Mouse (Mus musculus) layer of hippocampus, postnatal 25 days (tissue): ENCODE data around the gene Ccdc142. TPM values are rescaled to one million over a fixed set of nuclear protein-coding genes. Genes with fewer than 3 reads are reported as not detected.

Source experiments
- DNase-seq, 2 experiments: peaks; one replicate each; pipeline ENCODE4 v3.0.0; 2022; ENCODE audit warnings: mixed read lengths in 2 of 2, low spot score in 1 of 2; ENCODE audit errors: extremely low spot score in 1 of 2
- microRNA-seq, 2 experiments: library from miRNA; unstranded; fragments of <30 nt; microRNA quantifications; one replicate each; pipeline ENCODE4 v1.2.0; 2021
- total RNA-seq, 2 experiments: library from RNA; stranded (reverse); gene quantifications; 2 replicates each; pipeline ENCODE4 v1.2.3; 2021

Ccdc142 gene
- total RNA-seq, 2 experiments from 2014 or later = 5.8 to 10.7 TPM

DNA sequence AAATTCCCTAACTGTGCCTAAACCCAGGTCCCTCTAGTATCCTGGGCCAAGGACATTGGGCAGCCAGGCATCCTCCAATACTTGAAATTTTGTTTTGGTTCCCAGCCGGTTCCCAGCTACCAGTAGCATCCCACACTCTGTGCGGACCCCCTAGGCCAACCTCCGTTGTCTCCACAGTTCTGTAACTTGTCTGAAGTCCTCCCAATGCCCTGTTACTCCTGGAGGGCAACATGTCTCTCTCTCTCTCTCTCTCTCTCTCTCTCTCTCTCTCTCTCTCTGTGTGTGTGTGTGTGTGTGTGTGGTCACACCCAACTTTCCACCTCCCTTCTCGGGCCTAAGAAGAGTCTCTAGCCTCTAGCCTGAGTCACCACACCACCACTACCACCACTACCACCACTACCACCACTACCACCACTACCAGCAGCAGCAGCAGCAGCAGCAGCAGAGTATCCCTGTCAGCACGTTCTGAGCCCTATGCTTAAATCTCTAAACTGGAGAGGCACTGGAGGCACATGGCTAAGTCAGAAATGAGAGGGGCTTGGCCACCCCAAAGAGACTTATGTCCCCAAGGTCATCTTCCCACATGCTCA, 35.0 kb downstream of the Ccdc142 start:
- DNase-seq = no peak

DNA sequence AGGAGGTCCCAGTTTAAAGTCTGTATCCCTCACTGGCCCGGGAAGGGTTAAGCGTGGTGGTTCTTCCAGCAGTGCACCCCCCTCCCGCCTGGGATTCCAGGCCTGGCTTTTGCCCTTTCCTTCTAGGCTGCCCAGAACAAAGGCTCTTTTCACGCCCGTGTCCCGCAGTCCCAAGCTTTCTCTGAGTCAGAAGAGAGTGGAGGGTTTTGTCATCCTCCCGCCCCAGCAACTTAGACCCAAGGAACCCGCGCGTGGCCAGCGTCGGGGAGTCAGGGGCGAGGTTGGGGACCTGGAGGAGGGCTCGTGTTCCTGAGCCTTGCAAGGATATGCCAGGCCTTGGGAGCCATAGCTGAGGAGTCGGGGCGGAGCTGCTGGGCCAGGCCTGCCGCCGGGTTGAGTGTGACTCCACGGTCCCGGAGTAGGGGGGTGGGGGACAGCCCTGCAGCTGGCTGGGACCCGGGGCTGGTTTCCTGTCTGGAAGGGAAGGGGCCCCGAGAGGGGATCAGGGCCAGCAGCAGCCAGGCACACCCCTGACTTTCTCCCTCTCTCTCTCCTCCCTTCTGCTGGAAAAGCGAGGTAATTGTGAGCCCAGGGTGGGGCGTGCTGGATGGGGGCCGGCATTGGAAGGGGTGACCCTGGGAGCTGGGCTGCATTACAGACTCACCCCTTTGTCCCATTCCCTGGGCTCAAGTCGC, 35.6 kb downstream of the Ccdc142 start:
- DNase-seq = no peak

DNA sequence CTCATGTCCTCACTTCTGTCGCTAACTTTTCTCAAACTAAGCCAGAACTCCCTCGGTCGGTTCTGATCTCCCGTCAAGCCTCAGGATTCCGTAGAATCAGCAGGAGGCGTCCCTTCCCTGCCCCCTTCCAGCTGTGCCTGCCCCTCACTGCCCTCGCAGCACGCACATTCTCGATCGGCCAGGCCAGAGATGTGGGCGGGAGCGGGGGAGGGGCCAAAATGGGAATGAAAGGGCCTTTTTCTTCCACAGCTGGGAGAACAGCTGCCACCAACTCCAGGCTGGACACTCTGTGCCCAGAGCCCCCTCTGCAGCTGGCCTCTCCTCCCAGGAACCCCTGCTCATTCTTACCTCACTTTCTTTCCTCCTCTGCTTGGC, 36.2 kb downstream of the Ccdc142 start:
- peak in 1 of 2 experiments; percentile 56 for DNase-seq

DNA sequence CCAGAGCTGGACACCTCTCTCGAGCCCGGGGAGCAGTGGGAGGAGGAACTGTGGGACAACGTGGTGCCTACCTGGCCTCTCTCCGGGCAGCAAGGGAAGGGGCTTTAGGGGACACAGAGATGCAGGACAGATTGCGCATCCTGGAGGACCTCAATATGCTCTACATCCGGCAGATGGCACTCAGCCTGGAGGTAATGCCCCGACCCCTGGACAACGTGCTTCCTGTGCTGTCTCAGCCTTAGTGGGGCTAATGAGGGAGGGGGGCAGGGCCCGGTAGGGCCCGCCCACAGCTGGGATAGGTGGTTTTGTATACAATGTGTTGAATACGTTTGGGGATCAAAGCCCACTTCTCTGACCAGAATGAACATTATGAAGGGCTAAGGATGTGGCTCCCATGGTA, 36.7 kb downstream of the Ccdc142 start:
- no peak for DNase-seq

DNA sequence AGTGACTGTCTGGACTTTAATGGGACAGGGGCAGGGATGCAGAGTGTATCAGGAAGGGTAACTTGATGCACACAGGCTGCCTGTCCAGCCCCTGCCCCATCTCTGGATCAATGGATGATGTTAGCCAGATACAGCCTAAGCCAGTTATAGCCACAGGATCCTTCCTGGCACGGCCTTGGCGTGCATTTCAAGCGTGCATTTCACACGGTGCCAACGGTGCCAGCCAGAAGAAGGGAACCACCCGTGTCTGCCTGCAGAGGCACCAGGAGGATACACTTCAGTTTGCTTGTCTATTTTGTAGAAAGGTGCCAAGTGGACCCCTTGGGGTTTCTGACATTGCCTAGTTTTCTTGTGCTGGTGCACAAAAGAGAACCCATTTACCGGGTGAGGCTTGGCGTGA, 38.6 kb downstream of the Ccdc142 start:
- no peak for DNase-seq

DNA sequence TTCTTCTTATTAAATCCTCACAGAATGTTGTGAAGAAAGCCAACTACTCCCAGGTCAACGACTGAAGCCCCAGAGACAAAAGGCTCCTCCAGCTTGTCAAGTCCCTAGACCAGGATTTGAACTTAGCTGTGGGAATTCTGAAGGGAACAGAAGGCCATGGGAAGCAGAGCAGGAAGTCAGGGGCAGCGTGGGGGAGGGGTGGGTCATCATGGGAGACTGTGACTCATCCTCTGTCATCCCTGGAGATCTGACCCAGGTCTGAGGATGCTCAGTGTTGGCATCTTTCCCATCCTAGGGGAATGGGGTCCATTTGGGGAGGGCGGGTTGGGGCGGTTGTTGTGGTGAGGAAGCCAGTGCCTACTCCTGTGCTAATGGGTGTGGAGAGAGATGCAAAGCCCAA, 40.2 kb downstream of the Ccdc142 start:
- no peak for DNase-seq

DNA sequence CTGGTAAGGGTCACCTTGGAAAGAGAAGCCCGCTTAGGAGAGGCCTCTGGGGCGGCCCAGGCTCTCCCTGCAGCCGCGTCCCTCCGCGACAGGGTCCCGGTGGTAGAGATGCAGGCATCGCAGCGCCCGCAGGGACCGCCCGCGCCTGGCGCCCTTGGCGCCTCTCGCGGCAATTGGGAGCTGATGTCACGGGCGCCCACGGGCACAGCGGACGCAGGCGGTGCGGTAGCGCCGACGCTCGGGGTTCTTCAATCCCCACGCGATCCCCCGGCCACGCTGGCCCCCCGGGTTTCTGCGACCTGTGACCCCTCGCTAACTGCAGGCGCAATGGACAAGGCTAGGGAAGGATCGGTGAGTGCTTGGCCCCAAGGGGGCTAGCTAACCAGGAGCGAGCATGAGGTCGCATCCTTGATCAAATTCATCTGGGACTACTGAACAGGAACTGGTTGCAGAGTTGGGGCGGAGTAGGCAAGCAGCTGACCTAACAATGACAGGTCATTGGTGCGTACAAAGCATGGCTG, 40.9 kb downstream of the Ccdc142 start:
- peak; percentile 57 to 67 for DNase-seq

DNA sequence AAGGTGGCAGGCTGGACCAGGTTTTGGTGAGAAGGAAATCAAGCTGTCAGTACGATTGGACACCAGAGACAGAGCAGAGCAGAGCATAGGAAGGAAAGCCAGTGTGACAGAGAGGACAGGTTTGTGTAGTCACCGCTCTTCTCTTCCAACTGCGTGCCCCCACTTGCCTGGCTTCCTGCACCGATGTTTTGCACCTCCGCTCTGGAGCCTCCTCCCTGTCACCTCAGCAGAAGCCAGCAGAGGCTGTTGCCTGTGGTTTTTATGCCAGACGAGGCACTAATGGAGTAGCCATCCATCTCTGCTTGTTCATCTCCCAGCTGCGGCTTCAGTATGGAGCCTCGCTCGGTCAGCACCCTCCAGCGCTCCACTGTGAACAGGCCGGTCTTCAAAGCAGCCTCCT, 41.5 kb downstream of the Ccdc142 start:
- no peak for DNase-seq

DNA sequence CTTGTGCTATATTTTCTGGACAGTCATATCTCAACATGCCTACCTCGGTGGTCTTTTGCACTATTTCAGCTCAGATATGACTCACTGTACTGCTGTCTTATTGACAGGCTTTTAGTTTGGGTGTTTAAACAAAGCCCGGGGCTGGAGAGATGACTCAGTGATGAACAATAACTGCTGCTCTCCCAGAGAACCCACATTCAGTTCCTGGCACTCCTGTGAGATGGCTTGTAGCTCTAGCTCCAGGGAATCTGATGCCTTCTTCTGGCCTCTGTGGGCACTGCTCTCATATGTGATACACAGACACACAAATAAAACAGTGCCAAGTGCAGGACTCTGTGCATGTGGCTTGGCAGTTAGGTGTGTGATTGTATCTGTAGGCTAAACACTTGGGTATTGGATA, 43.8 kb downstream of the Ccdc142 start:
- DNase-seq = no peak

DNA sequence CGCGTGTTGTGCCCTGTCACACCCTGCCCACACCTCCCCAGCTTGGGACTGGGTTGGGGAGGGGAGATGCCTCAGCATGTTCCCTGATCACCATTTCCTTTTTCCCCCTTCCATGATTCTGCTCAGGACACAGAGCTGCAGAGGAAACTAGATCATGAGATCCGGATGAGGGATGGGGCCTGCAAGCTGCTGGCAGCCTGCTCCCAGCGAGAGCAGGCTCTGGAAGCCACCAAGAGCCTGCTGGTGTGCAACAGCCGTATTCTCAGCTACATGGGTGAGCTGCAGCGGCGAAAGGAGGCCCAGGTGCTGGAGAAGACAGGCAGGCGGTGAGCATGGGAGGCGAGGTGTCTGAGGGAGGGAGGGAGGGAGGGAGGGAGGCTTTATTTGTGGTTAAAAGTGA, 44.4 kb downstream of the Ccdc142 start:
- no peak for DNase-seq

DNA sequence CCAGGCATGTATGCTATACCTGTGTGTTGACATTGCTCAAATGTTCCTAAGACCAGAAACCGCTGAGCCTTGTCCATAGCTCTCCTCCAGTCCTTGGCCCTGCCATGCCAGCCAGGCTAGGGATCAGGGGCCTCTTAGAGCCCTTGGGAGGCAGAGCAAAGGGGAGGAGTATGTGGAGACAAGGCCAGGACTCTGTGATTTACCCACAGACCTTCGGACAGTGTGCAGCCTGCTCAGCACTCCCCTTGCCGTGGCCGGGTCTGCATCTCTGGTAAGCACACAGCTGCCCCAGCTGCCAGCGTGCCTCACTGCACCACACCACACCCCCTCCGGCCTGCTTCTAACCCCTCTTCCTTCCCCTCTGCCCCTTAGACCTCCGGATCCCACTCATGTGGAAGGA, 45.9 kb downstream of the Ccdc142 start:
- DNase-seq = no peak

DNA sequence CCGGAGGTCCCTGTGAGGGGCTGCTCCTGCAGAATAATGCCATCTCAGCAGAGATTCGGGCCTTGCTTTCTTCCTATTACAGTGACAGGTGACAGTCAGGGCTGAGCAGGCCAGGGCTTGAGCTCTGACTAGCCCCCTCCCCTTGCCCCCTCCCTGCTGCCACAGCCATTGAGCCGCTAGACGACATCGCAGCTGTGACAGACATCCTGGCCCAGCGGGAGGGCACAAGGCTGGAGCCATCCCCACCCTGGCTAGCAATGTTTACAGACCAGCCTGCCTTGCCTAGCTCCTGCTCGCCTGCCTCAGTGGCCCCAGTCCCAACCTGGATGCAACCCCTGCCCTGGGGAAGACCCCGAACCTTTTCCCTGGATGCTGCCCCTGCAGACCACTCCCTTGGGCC, 50.3 kb downstream of the Ccdc142 start:
- no peak for DNase-seq

DNA sequence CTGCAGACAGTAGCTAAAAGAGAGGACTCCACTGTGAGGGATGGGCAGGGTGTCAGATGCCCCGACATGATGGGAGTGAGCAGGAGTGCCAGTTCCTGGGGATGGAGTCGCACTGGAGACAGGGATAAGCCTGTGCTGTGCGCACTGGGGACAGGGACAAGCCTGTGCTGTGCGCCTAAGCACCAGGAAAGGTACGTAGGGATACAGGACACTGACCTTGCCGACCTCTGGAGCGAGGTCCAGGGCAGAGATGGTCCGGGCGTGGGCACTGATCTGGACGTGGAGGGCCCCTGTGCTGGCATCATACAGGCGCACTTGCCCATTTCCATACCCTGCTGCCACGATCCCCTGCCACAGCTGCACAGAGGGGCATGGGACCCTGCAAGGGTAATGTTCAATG, 51.6 kb downstream of the Ccdc142 start:
- DNase-seq = no peak

DNA sequence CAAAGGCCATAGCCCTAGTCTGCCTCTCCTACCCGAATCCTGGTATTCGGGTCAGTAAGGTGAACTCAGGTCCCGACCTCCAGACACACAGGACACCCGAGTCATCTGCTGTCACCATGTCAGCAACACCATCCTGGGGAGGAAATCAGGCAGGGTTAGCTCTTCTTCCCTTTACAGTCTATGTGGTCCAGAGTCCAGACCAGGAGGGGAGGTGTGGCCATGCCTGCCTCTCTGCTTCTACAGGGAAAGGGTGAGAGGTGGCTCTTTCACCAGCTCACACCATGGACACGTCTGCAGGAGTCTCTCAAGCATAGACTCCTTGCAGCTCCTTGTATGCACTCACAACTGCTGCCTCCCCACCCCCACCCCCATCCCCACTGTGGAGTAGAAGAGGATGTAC, 52.1 kb downstream of the Ccdc142 start:
- no peak for DNase-seq

DNA sequence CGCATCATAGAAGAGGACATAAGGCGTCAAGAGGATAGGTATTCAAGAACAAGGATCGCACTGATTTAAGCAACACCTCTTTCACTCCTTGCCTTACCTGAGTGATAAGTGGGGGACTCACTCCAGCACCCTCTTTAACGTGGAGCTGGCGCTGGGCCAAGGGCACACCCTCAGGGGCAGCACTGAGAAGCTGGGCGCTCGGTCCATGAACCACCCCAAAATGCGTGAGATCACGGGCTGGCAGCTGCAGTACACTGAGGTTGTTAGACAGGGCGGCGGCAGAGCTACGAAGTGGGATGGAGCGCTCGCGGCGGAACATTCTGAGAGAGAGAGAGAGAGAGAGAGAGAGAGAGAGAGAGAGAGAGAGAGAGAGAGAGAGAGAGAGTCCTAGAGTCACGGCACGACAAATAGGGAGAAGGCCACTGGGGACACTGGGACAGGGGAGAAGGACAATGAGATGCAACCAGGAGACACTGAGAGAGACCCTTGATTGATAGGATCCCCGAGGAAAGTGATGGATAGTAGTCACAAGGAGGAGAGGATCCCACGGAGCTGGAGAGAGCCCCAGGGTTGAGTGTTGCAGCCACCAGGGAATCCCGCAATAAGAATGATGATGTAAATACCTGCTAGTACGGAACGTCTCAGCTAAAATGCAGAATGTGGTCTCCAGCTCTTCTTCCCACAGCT, 54.3 kb downstream of the Ccdc142 start:
- DNase-seq = no peak

DNA sequence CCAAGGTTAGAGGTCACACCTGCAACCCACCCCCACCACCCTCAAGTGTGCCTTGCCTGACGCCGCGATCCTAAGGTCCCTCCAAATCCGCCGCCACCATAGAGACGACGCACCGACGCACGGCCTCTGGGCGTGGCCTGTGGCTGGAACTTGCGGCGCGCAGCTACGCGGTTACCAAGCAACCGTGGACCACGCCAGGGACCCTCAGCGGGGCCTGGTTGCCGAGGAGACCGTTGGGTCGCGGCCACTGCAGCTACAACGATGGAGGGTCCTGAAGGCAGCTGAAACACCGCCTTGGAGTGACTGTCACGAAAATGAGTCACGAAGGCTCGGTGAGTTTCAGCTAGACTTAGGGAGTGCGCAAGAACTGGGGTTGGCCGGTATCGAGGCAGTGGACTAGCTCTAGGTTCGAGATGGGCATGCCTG, 54.9 kb downstream of the Ccdc142 start, which contains the start of the genes Wdr54 and 1700003E16Rik:
Gene Wdr54 (minus strand): TSS at position 139 of the 426 bp plus-strand sequence.
Gene 1700003E16Rik (plus strand): TSS at position 146 of the 426 bp plus-strand sequence.
- DNase-seq = peak; percentile 61 to 71

Small RNA genes within 50 kb of the gene (microRNA-seq; reads per million reads assigned to microRNA genes)
- 0 reads per million in 2 experiments for gene Mir3470a

Other genes with a start within 250 kb of the Ccdc142 start
- 10 to 100 TPM; 37.8 to 37.9 TPM for gene Sema4f, start 161.8 kb upstream of the Ccdc142 start, total RNA-seq
- under 1 TPM in 1 of 2 experiments, not detected in 1; 0.34 TPM for gene M1ap, start 154.7 kb upstream of the Ccdc142 start, total RNA-seq
- 1 to 10 TPM; 1.9 to 2.5 TPM for gene Dok1, start 68.1 kb upstream of the Ccdc142 start, total RNA-seq
- gene Loxl3, start 67.4 kb upstream of the Ccdc142 start, total RNA-seq = 1 to 10 TPM; 3.3 to 3.9 TPM
- 100 to 1,000 TPM; 115 to 121 TPM for gene Aup1, start 47.1 kb upstream of the Ccdc142 start, total RNA-seq
- gene Htra2, start 46.3 kb upstream of the Ccdc142 start, total RNA-seq = 10 to 100 TPM; 51.8 to 52.7 TPM
- 1 to 10 TPM in 1 of 2 experiments, under 1 TPM in 1; 0.81 to 1.1 TPM for gene Dqx1, start 43.8 kb upstream of the Ccdc142 start, total RNA-seq
- not detected for gene Tlx2, start 31.3 kb upstream of the Ccdc142 start, total RNA-seq
- gene Pcgf1, start 23.7 kb upstream of the Ccdc142 start, total RNA-seq = 10 to 100 TPM; 30.3 to 33.0 TPM
- under 1 TPM in 1 of 2 experiments, not detected in 1; 0.77 TPM for gene Lbx2, start 15.2 kb upstream of the Ccdc142 start, total RNA-seq
- 1 to 10 TPM; 5.4 to 8.2 TPM for gene Gm42688, start within 50 bp of the Ccdc142 start, total RNA-seq
- gene Mrpl53, start 7.4 kb downstream of the Ccdc142 start, total RNA-seq = 10 to 100 TPM; 67.0 to 67.7 TPM
- gene Mogs, start 13.9 kb downstream of the Ccdc142 start, total RNA-seq = 10 to 100 TPM; 25.7 to 28.9 TPM
- gene Wbp1, start 20.0 kb downstream of the Ccdc142 start, total RNA-seq = 10 to 100 TPM; 54.3 to 58.0 TPM
- gene Ino80b, start 23.8 kb downstream of the Ccdc142 start, total RNA-seq = 10 to 100 TPM; 24.0 to 26.2 TPM
- 10 to 100 TPM; 83.6 to 93.5 TPM for gene Rtkn, start 33.9 kb downstream of the Ccdc142 start, total RNA-seq
- 10 to 100 TPM; 25.1 to 28.4 TPM for gene Wdr54, start 54.8 kb downstream of the Ccdc142 start, total RNA-seq
- gene 1700003E16Rik, start 54.8 kb downstream of the Ccdc142 start, total RNA-seq = 10 to 100 TPM; 22.1 to 25.0 TPM
- gene Dctn1, start 64.3 kb downstream of the Ccdc142 start, total RNA-seq = 100 to 1,000 TPM; 371 to 399 TPM
- gene Slc4a5, start 118.2 kb downstream of the Ccdc142 start, total RNA-seq = under 1 TPM; 0.30 to 0.66 TPM
- gene Mthfd2, start 224.3 kb downstream of the Ccdc142 start, total RNA-seq = 1 to 10 TPM; 5.3 to 7.2 TPM
- 10 to 100 TPM; 19.3 to 19.5 TPM for gene Mob1a, start 224.4 kb downstream of the Ccdc142 start, total RNA-seq
- gene Bola3, start 247.5 kb downstream of the Ccdc142 start, total RNA-seq = 10 to 100 TPM; 49.2 to 51.6 TPM